Mouse (Mus musculus): ENCODE measurements around the gene Sebox. TPM values are rescaled to one million over a fixed set of nuclear protein-coding genes. Genes with fewer than 3 reads are reported as not detected.
A peak's percentile ranks its signal among the peaks of the same experiment; 100 is the strongest.

Sebox gene
- total RNA-seq (2015; ENCODE audit: low replicate concordance), result not detected in 2 replicates
- not detected in 2 replicates for total RNA-seq (2017; ENCODE audit: low replicate concordance)

DNA sequence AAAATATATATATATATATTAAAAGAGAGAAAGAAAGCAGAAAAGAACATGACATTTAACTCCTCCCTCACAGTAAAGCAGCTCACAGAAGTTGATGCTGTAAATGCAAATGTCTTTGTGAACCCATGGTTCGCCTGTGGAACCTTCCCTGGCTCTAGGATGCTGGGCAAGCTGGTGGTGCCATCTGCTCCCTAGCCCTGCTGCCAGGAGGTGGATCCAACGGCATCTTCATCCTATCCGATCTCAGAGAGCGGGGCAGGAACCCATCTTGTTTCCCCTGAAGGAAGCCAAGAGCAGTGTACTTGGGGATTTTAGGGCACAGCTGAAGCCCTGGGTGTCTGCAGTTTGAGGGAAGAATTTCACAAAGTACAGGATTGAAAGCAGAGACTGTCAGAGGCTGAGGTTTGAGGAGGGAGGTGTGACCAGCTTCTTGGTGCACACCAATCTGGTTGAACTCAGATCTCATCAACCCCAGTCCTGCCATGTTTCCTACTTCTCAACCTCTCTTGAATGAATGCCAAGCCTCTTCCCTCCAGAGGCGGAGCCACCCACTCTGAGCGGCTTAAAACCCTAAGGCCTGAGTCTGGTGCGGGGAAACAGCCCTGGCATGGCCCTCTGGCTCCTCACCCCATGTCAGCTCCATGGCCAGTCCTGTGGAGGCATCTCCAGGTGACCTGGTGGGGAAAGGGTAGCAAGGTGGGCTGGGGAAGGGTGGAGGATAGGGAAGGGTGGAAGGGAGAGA lies at the start of gene Sebox:
Gene Sebox (plus strand): TSS at position 539 of the 742 bp plus-strand sequence.
- no peak for ATAC-seq (replicated peaks; ENCODE audit: low FRiP score, poor library complexity, severe bottlenecking)

DNA sequence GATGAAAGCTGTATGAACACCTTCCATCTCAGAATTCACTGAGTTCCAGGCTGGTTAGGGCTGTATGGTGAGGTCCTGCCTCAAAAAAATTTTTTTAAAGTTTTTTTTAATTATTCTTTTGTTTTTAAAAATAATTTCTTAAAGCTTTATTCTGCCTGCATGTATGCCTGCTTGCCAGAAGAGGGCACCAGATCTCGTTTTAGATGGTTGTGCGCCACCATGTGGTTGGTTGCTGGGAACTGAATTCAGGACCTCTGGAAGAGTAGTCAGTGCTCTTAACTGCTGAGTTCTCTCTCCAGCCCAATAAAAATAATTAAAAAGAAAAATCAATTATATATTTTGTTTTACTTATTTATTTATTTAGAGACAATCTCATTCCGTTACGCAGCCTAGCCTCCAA lies 49.6 kb upstream of the Sebox start:
- ATAC-seq (replicated peaks; ENCODE audit: low FRiP score, poor library complexity, severe bottlenecking), result no peak

DNA sequence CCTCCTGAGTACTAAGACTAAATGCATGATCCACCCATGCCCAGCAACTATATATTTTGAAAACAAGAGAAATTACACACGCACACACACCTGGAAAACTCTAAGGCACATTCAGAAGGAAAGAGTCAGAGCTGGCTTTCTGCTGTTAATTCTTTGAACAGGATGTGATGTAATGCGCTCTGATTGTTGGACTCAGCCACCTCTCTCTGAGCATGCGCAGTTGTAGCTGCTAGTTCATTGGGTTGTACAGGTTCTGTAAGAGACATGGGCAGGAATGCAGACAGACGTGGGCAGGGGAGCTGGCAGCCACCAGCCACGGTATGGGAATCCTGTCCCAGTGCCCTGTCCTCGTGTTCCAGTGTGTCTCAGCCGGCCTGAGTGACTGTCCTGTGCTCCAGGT lies 49.0 kb upstream of the Sebox start:
- no peak for ATAC-seq (replicated peaks; ENCODE audit: low FRiP score, poor library complexity, severe bottlenecking)

DNA sequence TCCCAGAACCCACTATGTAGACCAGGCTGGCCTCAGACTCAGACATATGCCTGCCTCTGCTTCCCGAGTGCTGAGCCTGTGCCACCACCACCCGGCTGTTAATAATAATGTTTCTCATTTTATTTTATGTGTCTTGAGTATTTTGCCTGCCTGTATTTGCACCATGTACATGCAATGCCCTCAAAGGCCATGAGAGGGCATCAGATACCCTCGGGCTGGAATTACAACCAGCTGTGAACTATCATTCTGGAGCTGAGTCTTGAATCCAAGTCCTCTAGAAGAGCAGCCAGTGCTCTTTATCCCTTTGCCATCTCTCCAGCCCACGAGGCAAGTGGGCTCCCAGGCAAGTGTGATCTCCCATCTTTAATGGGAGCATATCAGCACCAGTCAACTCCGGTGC lies 47.9 kb upstream of the Sebox start:
- ATAC-seq (replicated peaks; ENCODE audit: low FRiP score, poor library complexity, severe bottlenecking), result no peak

DNA sequence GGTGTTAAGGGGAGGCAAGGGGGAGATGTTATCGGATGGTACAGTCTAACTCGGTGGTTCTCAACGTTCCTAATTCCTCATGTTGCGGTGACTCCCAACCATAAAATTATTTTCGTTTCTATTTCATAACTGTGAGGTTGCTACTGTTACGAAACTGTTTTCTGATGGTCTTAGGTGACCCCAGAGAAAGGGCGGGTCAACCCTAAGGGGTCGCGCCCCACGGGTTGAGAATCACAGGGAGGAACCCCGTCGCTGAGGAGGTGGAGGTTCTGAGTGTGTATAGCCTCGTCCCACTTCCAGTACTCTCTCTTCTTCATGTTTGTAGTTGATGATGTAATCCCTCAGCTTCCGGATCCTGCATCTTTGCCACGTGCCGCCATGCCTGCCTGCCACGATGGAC lies 44.5 kb upstream of the Sebox start:
- ATAC-seq (replicated peaks; ENCODE audit: low FRiP score, poor library complexity, severe bottlenecking), result no peak

DNA sequence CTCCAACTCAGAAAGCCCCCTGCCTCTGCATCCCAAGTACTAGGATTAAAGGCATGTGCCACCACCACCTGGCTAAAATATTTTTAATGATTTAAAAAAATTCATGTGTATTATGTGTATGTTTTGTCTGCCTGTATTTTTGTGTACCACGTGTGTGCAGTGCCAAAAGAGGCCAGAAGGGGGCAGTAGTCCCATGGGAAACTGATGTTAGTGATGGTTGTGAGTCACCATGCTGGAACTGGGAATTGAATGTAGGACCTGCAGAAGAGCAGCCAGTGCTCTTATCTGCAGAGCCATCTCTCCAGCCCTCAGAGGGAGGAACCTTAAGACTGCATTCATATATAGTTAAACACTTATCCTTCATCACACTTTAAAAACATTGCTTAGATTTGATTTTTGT lies 41.4 kb upstream of the Sebox start:
- no peak for ATAC-seq (replicated peaks; ENCODE audit: low FRiP score, poor library complexity, severe bottlenecking)

DNA sequence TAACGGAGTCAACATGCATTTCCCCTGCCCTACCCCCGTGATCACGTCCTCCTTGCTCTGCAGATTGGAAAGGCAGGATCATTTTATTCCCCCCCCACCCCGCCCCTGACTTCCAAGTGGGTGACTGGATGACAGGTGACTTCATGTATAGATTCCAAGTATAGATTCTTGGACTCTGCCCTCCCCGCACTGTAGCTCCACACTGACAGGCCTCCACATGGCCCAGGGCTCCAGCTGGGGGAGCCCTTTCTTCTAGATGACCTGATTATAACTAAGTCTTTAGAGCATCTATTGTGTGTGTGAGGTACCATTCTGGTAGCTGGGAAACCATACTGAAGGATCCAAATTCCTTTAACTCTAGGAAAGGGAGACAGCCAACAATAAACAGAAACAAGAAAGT lies 40.6 kb upstream of the Sebox start:
- ATAC-seq (replicated peaks; ENCODE audit: low FRiP score, poor library complexity, severe bottlenecking), result no peak

DNA sequence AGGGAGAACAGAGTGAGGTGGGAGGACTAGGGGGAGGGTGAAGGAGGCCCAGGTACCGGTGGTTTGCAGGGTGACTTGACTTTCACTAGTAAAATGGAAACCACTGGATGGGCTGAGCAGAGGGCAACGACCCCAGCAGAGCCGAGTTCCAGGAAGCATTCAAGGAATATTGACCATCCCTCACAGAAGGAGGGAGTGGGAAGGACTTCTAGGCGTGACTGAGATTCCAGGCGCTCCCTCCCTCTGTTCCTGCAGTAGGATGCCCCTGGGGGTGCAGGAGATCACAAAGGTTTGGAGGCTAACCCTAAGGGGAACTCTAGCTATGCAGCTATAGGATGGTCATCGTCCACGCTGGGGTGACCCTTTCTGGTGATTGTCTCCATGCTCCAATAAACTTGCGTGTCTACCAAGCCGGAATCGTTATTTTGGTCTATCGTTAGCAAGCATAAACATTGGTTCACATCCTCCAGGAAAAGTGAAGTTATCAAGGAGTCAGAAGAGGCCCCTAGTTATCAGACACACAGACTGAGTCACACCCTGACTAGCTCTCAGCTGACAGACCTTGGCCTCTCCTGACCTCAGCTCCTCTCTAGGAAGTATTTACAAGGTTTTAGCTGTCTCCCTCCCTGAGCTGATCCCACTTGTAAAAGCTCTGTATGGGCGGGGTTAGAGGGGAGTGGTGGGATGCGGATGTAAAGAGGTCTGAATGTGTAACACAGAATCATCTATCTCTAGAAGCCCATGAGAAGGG lies 39.8 kb upstream of the Sebox start:
- ATAC-seq (replicated peaks; ENCODE audit: low FRiP score, poor library complexity, severe bottlenecking), result peak; percentile 56; the same call in 1 of the 2 replicates

DNA sequence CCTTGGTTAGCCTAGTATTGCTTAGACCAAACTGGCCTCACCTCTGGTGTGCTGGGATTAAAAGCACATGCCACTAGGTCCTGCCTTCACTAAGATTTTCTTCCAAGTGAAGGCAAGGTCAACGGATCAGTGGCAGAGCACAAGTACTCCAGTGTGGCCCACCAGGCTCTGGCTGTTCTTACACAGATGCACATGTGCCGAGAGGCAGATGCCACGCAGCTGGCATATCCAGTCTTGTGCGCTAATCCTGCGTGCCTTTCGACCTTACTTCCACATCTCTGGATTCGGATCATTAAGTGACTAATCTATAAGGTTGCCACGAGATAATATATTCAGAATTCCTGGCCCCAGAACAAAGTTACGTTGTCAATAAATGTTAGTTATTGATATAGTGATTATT lies 38.1 kb upstream of the Sebox start:
- no peak for ATAC-seq (replicated peaks; ENCODE audit: low FRiP score, poor library complexity, severe bottlenecking)

DNA sequence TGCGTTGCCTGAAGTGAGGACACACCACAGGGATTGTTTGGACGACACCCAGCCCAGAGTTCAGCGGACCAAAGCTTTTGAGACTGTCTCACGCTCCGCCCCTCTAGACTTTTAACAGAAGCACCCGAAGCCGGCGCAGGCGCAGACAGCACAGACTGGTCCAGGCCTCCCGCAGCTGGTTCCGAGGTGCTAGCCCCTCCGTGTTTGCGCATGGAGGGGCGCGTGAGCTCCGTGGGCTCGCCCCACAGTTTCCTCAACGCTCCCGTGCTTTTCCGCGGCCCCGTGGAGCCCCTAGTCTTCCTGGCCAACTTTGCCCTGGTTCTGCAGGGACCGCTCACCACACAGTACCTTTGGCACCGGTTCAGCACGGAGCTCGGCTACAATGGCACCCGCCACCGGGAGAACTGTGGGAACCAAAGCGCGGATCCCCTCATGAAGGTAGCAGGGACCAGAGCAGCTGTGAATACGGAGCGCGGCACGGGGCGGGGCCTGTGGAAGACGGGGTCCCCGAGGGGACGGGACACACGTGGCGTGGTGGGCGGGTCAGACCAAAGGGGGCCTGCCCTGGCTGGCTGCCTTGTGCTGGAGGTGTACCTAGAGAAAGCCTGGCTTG lies 37.6 kb upstream of the Sebox start, which contains the start of gene Slc46a1:
Gene Slc46a1 (plus strand): TSS at position 130 of the 613 bp plus-strand sequence.
- ATAC-seq (replicated peaks; ENCODE audit: low FRiP score, poor library complexity, severe bottlenecking), result no peak

DNA sequence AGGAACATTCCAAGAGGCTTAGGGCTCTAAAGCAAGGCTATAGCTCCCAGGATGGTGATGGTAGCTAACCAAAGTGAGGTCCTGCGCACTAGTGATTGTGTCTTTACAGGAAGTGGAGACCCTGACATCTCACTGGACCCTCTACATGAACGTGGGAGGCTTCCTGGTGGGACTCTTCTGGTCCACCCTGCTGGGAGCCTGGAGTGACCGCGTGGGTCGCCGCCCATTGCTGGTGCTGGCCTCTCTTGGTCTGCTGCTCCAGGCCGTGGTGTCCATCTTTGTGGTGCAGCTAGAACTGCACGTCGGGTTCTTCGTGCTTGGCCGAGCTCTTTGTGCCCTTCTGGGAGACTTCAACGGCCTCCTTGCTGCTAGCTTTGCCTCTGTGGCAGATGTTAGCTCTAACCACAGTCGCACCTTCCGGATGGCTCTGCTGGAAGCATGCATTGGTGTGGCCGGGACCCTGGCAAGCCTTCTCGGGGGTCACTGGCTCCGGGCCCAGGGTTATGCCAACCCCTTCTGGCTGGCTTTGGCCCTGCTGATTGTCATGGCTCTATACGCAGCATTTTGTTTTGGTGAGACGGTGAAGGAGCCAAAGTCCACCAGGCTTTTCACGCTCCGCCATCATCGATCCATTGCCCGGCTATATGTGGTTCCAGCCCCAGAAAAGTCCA lies 36.9 kb upstream of the Sebox start:
- ATAC-seq (replicated peaks; ENCODE audit: low FRiP score, poor library complexity, severe bottlenecking), result no peak

DNA sequence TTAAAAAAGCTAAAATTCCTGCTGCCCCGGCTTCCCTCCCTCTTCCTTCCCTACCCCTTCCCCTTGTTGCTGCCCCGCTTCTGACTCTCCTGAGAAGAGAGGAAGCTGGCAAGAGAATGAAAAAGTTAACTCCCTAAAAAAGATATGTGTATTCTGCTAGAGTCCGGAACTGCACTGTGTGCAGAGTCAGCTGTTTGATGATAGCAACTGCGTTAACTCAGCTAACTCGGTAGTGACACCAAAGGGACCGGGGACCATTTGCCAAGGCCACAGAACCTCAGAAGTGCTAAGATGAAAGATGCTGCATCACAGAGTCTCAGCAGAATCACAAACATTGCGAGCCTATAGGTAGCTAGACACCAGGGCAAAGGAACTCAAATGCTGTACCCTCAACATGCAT lies 35.7 kb upstream of the Sebox start:
- no peak for ATAC-seq (replicated peaks; ENCODE audit: low FRiP score, poor library complexity, severe bottlenecking)

DNA sequence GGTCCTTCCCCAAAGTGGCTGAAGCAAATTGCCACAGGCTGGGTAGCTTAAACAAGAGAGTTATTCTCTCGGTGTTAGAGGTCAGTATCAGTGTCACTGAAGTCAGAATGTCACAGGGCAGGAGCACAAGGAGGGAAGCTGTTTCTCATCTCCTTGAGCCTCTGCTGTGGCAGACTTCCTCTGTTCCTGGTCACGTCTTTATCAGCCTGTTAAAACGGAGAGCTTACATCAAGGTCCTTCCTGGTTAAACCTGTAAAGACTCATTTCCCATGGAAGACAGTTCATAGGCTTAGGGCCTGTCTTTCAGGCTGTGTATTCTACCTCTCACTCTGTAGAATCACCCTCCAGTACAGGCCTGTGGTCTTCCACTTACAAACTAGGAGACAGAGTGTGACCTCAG lies 35.3 kb upstream of the Sebox start:
- no peak for ATAC-seq (replicated peaks; ENCODE audit: low FRiP score, poor library complexity, severe bottlenecking)

DNA sequence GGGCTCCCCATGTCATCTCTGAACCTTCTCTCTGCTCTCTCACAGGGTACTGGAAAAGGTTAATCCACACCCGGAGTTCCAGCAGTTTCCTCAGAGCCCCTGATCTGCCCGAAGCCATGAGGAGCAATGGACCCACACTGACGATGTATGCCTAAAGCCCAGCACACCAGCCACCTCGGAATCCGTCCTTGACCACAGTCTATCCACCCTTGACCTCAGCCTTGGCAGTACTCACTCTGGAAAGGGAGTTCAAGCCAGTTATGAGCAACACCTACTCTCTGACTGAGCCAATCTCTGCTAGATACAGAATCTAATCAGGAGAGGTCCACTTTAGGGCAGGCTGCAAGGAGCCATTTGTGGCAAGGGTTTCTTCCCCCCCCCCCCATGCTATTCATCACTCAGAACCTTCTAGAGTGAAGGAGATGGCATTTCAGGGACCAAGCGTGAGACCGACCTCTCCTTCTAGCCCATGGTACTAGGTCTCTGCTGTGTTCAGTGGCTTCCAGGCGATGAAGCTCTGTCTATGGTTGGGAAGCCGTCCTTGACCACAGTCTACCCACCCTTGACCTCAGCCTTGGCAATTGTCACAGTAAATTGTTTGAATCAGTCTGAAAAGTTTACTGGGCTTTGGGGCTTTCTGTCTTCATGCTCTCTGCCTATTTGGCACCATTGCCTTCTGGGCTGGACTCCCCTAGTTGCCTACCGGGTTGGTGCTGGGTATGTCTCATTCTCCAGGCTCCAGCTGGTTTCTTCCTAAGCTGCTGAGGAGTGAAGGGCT lies 31.7 kb upstream of the Sebox start:
- ATAC-seq (replicated peaks; ENCODE audit: low FRiP score, poor library complexity, severe bottlenecking), result no peak

DNA sequence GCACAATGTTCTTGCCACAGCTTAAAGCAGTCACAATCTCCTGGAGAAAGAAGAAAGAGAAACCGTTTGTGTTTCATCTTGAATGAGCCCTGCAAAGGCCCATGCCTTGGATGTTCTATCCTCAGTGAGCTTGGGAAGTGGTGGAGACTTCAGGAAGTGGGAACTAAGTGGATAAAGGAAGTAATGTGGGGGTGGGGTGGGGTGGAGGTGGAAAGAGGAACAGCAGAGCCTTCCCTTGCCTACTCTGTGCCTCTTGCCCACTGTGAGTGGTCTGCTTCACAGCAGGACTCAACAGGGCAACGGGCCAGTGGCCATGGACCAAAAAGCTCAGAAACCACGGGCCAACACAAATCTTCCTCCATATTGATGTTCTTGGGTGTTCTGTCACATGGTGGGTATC lies 28.0 kb upstream of the Sebox start:
- no peak for ATAC-seq (replicated peaks; ENCODE audit: low FRiP score, poor library complexity, severe bottlenecking)

DNA sequence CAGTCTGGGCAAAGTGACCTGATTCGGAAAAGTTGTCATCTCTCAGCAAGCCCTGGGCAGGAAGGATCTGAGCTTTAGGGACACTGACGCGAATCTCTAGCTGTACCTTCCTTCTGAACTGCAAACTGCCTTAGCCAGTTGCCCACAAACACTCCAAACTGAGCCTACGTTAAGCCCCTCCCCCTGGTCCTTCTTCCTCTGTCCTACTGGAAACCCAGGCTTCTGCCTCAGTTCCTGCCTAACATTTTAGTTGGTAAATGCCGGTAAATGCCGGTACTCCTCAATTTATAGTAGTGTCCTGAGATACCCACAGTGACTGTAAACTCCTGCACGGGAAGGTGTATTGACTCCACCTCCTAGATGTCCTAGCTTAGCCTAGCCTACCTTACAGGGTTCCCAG lies 19.6 kb upstream of the Sebox start:
- ATAC-seq (replicated peaks; ENCODE audit: low FRiP score, poor library complexity, severe bottlenecking), result no peak

DNA sequence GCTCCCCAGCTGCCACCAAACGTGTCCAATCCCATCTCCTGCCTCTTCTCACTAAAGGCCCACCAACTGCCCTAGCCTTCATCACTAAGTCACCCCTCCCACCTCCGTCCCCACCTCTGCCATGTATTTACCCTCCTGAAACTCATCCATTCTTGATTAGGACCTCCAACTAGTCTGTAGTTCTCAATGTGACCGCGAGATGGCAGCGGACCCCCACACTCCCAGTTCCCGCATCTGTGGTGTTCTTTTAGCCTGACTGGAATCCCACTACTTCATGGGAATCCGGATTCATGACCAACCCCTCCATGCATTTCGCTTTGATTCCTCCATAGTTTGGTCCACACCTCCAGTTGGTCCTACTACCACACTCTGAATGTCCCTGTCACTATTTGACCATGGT lies 15.1 kb upstream of the Sebox start:
- ATAC-seq (replicated peaks; ENCODE audit: low FRiP score, poor library complexity, severe bottlenecking), result no peak

DNA sequence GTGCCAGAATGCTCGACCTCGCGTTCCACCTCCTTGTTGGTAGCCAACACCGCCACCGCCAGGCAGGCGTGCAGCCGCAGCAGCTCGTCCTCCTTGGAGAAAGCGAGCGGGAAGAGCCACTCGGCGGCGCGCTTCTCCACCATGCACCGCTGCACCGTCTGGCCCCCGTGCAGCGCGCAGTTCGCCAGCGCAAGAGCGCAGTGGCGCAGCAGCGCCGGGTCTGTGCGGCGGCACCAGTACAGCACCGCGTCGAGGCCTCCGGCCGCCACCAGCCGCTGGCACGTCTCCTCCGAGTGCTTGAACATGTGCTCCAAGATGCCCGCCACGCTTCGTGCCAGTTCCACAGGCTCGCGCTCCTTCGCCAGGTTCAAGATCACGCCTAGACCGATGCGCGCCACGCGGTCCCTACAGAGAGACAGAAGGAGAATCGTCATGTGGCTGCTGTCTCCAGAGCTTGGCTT lies 12.4 kb upstream of the Sebox start:
- ATAC-seq (replicated peaks; ENCODE audit: low FRiP score, poor library complexity, severe bottlenecking), result no peak

DNA sequence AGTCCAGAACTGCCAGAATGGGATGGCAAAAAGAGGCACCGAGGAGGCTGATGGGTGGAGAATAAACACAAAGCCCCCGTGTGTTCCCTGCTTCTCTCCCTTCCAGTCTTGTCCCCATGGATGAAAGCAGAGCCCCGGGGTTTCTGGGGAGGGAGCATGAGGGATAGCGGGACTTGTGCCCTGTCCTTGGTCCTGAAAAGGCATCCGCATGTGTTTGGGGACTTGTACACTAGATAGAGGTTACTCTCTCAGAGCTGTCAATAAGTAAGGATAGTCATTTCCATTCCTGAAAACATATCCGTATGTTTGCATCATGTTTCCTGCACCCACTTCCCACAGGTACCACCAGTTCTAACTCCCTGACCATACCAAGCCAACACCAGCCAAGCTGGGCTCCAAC lies 7.3 kb upstream of the Sebox start:
- no peak for ATAC-seq (replicated peaks; ENCODE audit: low FRiP score, poor library complexity, severe bottlenecking)

Measured in erythroid progenitor cell, adult 5-6 weeks (primary cell).